ENCODE assay signal across 9 mouse cellular contexts in genomic region chr1:124045761-124046300, GRCm38 (mm10). TPM values are rescaled to one million over a fixed set of nuclear protein-coding genes. Genes with fewer than 3 reads are reported as not detected.
DNase-seq lines count a peak whose midpoint lies in the region; ATAC-seq and TF ChIP-seq lines count a peak whose summit lies in the region.
"Had no signal": no experiment of that assay in that cellular context is flagged by ENCODE, and none has a peak within 500 bp of the region (broad histone marks: within the 10 kb centered on the region; RNA-seq: fewer than 3 reads in every experiment).

No protein-coding gene starts in this region.

- ATAC-seq in forebrain, embryonic 12.5 days (ENCODE audit: low FRiP score): peak; percentile 90
- ATAC-seq in stomach, embryonic 15.5 days (ENCODE audit: insufficient read depth, low FRiP score, low read depth): peak; percentile 63; the same call in 1 of the 2 replicates

- H3K4me1 ChIP-seq in forebrain, embryonic 12.5 days: peaks cover 10% of the 10 kb centered on the region
- peaks cover 10% of the 10 kb centered on the region for H3K4me1 ChIP-seq in stomach, embryonic 15.5 days

- H3K36me3 ChIP-seq in forebrain, embryonic 12.5 days (replicated peaks): no peaks in the 10 kb centered on the region
- no peaks in the 10 kb centered on the region for H3K36me3 ChIP-seq in stomach, embryonic 15.5 days

- no peak for TF ChIP-seq CTCF in brain, embryonic 14.5 days (IDR thresholded peaks at IDR 0.05; ENCODE audit: borderline replicate concordance, extremely low read depth, insufficient read depth, insufficient read length)
- peak; percentile 19 for TF ChIP-seq CTCF in layer of hippocampus, adult 2 months (conservative IDR thresholded peaks at IDR 0.05)

- DNase-seq in adrenal gland, postnatal 25 days: peak; percentile 4
- no peak for DNase-seq in adrenal gland, postnatal 4 days (ENCODE audit: low spot score in 2 of 2)
- peak; percentile 89 for DNase-seq in brain, embryonic 14.5 days (ENCODE audit: low read depth)
- peak in 1 of 2 experiments; percentile 33 for DNase-seq in layer of hippocampus, adult 2 months (ENCODE audit: low spot score in 2 of 2)
- DNase-seq in mesoderm, embryonic 11.5 days (ENCODE audit: low read depth, low spot score): peak; percentile 26
- DNase-seq in urinary bladder, postnatal 14 days (ENCODE audit: low spot score): no peak

- peak overlapping the region; percentile 92 for H3K4me2 ChIP-seq in forebrain, embryonic 12.5 days
- H3K4me2 ChIP-seq in stomach, embryonic 15.5 days: peak overlapping the region; percentile 86

- WGBS in forebrain, embryonic 12.5 days: under 1% methylated on average over 44 of the region's 44 CpGs
- under 1% methylated on average over 44 of the region's 44 CpGs for WGBS in stomach, embryonic 15.5 days

- H3K27ac ChIP-seq in forebrain, embryonic 12.5 days: peak overlapping the region; percentile 31; the same call in 1 of the 2 replicates
- peak overlapping the region; percentile 62; the same call in 1 of the 2 replicates for H3K27ac ChIP-seq in layer of hippocampus, adult 2 months
- H3K27ac ChIP-seq in stomach, embryonic 15.5 days: no peak overlapping the region

- no peak for TF ChIP-seq POLR2A in brain, embryonic 14.5 days (IDR thresholded peaks at IDR 0.05; ENCODE audit: borderline replicate concordance, extremely low read depth, insufficient read depth, insufficient read length, poor library complexity, severe bottlenecking)

- H3K4me3 ChIP-seq in forebrain, embryonic 12.5 days (replicated peaks): peak overlapping the region; percentile 58
- peak overlapping the region; percentile 66 for H3K4me3 ChIP-seq in layer of hippocampus, adult 2 months
- H3K4me3 ChIP-seq in stomach, embryonic 15.5 days (replicated peaks): peak overlapping the region; percentile 43
- H3K4me3 ChIP-seq: erythroblast, embryonic 14.5 days had no signal

- peak overlapping the region; percentile 55 for H3K9ac ChIP-seq in forebrain, embryonic 12.5 days
- H3K9ac ChIP-seq in stomach, embryonic 15.5 days: no peak overlapping the region

- no peaks in the 10 kb centered on the region for H3K9me3 ChIP-seq in forebrain, embryonic 12.5 days
- no peaks in the 10 kb centered on the region for H3K9me3 ChIP-seq in stomach, embryonic 15.5 days

- H3K27me3 ChIP-seq in forebrain, embryonic 12.5 days: peaks cover 39% of the 10 kb centered on the region
- H3K27me3 ChIP-seq in stomach, embryonic 15.5 days (replicated peaks): peaks cover 31% of the 10 kb centered on the region

RNA-seq across cellular contexts. Expression of gene Dpp10, which starts 0.5 kb away (rescaled TPM):
- 0.06 TPM in 1 of 2 replicates, not detected in the other for total RNA-seq in adrenal gland, postnatal 25 days (2021)
- total RNA-seq in adrenal gland, postnatal 4 days (2021): 1 to 10 TPM; 1.5 to 1.6 TPM
- 9.5 and 19.5 TPM in 2 replicates for polyA plus RNA-seq in brain, embryonic 14.5 days (2012; rRNA removed)
- 0.77 and 0.97 TPM in 2 replicates for polyA plus RNA-seq in forebrain, embryonic 12.5 days (2016; fragmentation: Nextera tagmentation; extraction: Ambion mirVana)
- total RNA-seq in layer of hippocampus, adult 2 months (2021): 10 to 100 TPM; 30.4 to 38.9 TPM
- 0.50 and 0.98 TPM in 2 replicates for polyA plus RNA-seq in stomach, embryonic 15.5 days (2015; fragmentation: Nextera tagmentation; extraction: Ambion mirVana)
- polyA plus RNA-seq: erythroblast, embryonic 14.5 days had no signal

Comparison
In these comparisons a context has a peak if more than half of its experiments do, and no peak if none do; other contexts are left out.
1. DNase-seq: peak in adrenal gland, postnatal 25 days (single experiment), brain, embryonic 14.5 days (single experiment) and mesoderm, embryonic 11.5 days (single experiment); none in adrenal gland, postnatal 4 days (0 of 2) and urinary bladder, postnatal 14 days (single experiment).
2. RNA of gene Dpp10, which starts 0.5 kb away (total RNA-seq): 30.4 to 38.9 TPM in layer of hippocampus, adult 2 months; 1.5 to 1.6 TPM in adrenal gland, postnatal 4 days and 0.06 TPM in adrenal gland, postnatal 25 days; every median in the first group is over 10 times any median in the second.
3. Peak in every context shown above with its lines, with median percentiles within 50 percentile points of each other: H3K4me3 ChIP-seq.